Mouse (Mus musculus): ENCODE data around the gene Pou2f3. TPM values are rescaled to one million over a fixed set of nuclear protein-coding genes. Genes with fewer than 3 reads are reported as not detected.

The Pou2f3 gene
- polyA plus RNA-seq, 1 experiment from 2014 or later: not detected

DNA sequence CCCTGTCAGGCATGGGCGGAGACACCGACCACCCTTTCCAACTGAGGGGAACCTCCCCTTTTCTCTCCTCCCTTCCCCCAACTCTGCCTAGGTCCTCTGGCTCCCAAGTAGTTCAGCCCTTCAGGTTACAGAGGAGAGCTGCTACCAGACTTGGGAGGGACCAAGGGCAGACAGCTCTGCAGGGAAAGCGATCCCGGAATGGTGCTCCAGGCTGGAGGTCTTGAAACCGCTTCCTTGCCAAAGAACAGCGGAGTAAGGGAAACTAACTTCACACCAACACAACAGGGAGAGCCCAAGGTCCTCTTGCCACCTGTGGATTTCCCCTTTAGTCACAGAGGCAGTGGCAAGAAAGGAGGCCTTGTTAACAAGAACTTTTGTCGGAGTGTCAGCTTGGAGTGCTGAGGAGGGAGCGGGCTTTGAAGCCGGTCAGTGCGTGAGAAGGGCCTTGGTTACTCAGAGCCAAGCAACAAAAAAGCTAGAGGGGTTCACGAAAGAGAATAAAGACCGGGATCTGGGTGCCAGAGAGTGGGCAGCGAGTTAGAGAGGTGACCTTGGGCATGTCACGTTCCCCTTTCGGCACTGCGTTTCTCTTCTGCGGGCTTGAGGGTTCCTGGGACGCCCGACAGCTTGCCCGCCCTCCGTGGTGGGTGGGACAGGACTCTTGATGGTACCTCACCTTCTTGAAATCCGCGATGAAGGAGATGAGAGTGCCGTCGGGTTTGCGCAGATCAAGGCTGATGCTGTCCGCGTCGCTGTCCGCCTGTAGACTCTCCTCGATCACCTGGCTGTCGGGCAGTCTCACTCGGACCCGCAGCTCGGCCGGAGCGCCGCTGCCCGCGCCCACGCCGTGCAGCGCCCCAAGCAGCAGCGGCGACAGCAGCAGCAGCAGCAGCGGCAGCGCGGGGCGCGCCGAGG lies 28.7 kb upstream of the Pou2f3 start:
- Histone ChIP-seq H3K36me3 (replicated peaks) (no peaks in the 10 kb centered on the region), H3K4me2 (peak overlapping the region; percentile 79), H3K9me3 (no peaks in the 10 kb centered on the region), H3K27ac (peak overlapping the region; percentile 68; the same call in 1 of the 2 replicates), H3K4me1 (peaks cover 18% of the 10 kb centered on the region), H3K4me3 (replicated peaks) (peak overlapping the region; percentile 69), H3K27me3 (peaks cover 26% of the 10 kb centered on the region), H3K9ac (peak overlapping the region; percentile 71)
- ATAC-seq (ENCODE audit: low FRiP score): 0 out of 2 replicates have a peak, but pooled peaks have one; percentile 45
- 1% methylated on average over 51 of the region's 51 CpGs for WGBS

DNA sequence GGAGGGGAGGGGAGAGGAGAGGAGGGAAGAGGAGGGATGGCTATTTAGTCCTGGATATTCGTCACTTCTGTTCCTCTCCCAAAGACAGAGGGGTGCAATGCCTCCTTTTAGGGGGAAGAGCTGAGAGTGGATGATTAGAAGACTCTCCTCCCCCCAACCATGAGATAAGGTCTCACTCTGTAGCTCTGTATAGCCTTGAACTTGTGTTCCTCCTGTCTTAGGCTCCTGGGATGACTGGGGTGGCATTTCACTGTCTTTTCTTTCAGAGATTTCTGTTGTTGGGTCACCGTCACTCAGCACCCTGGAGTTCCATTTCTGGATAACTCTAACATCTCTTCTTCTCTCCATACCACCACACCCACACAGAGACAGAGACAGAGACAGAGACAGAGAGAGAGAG lies 28.0 kb upstream of the Pou2f3 start:
- H3K9ac ChIP-seq: peak overlapping the region; percentile 71; the same call in 1 of the 2 replicates
- peaks cover 26% of the 10 kb centered on the region for H3K27me3 ChIP-seq
- H3K36me3 ChIP-seq (replicated peaks): no peaks in the 10 kb centered on the region
- 42% methylated on average over 2 of the region's 2 CpGs for whole genome bisulfite sequencing
- H3K4me3 ChIP-seq (replicated peaks): peak overlapping the region; percentile 69
- peak overlapping the region; percentile 79 for H3K4me2 ChIP-seq
- H3K4me1 ChIP-seq: peaks cover 18% of the 10 kb centered on the region
- no peak for ATAC-seq (ENCODE audit: low FRiP score)
- no peak overlapping the region for H3K27ac ChIP-seq
- H3K9me3 ChIP-seq: no peaks in the 10 kb centered on the region

DNA sequence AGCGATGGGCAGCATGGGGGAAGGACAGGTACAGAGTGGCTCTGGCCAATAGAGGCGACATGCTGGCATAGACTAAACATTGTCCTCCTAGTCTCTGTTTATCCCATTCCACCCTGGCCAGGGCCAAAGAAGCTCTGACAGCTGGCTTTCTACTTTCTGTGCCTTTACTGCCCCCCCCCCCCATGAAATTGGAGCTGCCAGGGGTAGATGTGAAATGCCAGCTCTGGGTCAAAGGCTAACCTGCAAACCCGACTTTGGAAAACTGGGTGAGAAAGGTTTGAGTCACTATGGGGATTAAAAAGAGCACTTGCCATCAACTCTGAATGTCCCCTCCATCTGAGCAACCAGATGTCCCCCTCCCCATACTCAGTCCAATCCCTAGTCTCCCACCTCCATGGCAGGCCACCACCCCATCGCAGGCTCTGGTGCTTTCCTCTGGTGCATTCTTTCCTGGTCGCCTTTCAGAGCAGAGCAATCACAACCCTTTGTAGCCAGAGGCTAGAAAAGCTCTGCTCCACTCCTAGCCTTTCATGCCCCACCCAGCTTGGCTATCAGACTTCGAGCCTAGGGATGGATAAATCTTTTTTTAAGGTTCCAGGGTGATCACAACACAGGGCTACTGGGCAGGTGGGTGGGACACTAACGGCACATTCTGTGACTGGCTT lies 27.1 kb upstream of the Pou2f3 start:
- Histone ChIP-seq H3K9ac (no peak overlapping the region), H3K9me3 (no peaks in the 10 kb centered on the region), H3K4me2 (0 out of 2 replicates have a peak overlapping the region, but pooled peaks have one; percentile 79), H3K27ac (no peak overlapping the region), H3K27me3 (peaks cover 26% of the 10 kb centered on the region), H3K4me3 (replicated peaks) (no peak overlapping the region), H3K36me3 (replicated peaks) (no peaks in the 10 kb centered on the region), H3K4me1 (peaks cover 24% of the 10 kb centered on the region)
- no peak for ATAC-seq (ENCODE audit: low FRiP score)
- WGBS: 42% methylated on average over 7 of the region's 7 CpGs

DNA sequence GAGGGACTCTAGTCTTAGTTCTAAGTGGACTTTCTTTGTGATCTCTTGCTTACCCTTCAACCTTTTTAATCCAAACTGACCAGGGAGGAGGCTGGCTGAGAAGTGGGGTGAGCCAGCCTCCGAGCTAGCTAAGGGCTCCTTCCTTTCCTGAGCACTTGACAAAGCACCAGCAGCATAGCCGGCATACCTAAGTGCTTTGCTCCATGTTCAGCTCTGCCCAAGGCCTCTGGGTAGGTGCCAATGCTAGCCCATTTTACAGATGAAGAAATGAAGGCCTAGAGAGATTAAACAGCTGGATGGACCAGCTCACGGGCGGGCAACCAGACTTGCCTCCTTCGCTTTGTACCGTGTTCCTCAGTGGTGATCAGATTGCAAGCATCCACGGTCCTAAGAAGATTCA lies 26.4 kb upstream of the Pou2f3 start:
- Histone ChIP-seq H3K36me3 (replicated peaks) (no peaks in the 10 kb centered on the region), H3K27ac (no peak overlapping the region), H3K9me3 (no peaks in the 10 kb centered on the region), H3K4me1 (peaks cover 31% of the 10 kb centered on the region), H3K4me3 (replicated peaks) (no peak overlapping the region), H3K27me3 (peaks cover 26% of the 10 kb centered on the region), H3K9ac (no peak overlapping the region), H3K4me2 (no peak overlapping the region)
- WGBS: 88% methylated on average over 7 of the region's 7 CpGs
- no peak for ATAC-seq (ENCODE audit: low FRiP score)

DNA sequence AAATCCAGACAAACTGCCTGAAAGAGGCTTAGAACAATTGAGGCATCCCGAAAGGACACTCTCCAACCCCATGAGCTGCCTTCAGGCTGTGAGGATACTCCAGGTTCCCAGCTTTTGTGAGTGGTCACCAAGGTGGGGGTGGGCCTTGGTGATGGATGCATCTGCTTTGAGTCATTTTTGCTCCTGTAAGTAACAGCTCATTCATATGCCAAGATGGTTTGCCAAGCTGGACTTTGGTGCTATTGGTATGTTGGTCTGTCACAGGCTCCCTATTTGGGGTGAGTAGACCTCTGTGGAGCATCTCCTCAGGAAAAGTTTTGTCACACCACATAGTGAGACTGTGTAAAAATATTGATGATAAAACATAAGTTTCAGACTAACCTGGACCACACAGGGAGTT lies 25.9 kb upstream of the Pou2f3 start:
- Histone ChIP-seq H3K36me3 (replicated peaks) (no peaks in the 10 kb centered on the region), H3K9ac (no peak overlapping the region), H3K4me3 (replicated peaks) (no peak overlapping the region), H3K9me3 (no peaks in the 10 kb centered on the region), H3K4me2 (no peak overlapping the region), H3K4me1 (peaks cover 32% of the 10 kb centered on the region), H3K27me3 (peaks cover 26% of the 10 kb centered on the region), H3K27ac (no peak overlapping the region)
- 77% methylated on average over 1 of the region's 1 CpGs for WGBS
- no peak for ATAC-seq (ENCODE audit: low FRiP score)

DNA sequence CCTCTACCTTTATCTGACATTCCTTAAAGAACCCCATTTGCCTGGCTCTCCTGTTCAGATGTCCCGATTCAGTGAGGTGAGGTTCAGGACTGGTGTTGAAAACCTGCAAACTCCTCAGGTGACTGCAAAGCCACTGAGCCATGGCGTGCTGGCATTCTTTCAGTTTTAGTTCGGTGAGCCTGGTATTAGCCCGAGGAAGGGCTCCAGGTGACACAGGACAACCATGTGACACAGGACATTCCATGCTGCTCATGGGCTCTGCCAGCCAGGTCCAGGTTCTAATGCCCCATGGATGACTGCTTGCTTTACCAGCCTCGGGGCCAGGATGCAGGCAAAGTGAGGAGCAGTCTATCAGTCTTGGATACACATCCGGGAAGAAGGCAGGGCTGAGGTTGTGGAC lies 25.2 kb upstream of the Pou2f3 start:
- WGBS: 88% methylated on average over 6 of the region's 6 CpGs
- Histone ChIP-seq H3K9ac (no peak overlapping the region), H3K27me3 (peaks cover 26% of the 10 kb centered on the region), H3K36me3 (replicated peaks) (no peaks in the 10 kb centered on the region), H3K9me3 (no peaks in the 10 kb centered on the region), H3K4me1 (peaks cover 29% of the 10 kb centered on the region), H3K4me2 (no peak overlapping the region), H3K27ac (no peak overlapping the region), H3K4me3 (replicated peaks) (no peak overlapping the region)
- ATAC-seq (ENCODE audit: low FRiP score): no peak

DNA sequence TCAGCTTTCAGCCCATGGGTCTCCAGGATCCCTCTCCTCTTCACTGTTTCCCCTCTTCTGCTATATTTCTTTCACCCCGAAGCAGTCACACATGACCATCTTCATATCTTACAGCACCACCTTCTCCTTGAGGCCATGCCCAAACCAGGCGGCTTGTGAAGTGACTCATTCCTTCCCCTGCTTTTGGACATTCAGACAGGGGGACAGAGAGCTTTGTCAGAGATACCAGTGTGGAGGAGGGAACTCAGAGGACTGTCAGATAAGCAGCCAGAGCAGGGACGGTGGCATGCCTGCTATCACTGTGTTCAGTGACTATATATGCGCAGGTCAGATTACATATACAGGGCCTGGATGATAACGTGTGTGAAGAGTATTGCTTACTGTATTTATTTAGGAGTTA lies 24.3 kb upstream of the Pou2f3 start:
- Histone ChIP-seq H3K9ac (no peak overlapping the region), H3K36me3 (replicated peaks) (no peaks in the 10 kb centered on the region), H3K4me1 (peaks cover 22% of the 10 kb centered on the region), H3K27ac (no peak overlapping the region), H3K4me3 (replicated peaks) (no peak overlapping the region), H3K27me3 (peaks cover 25% of the 10 kb centered on the region), H3K4me2 (no peak overlapping the region), H3K9me3 (no peaks in the 10 kb centered on the region)
- 90% methylated on average over 5 of the region's 5 CpGs for WGBS
- ATAC-seq (ENCODE audit: low FRiP score): no peak

DNA sequence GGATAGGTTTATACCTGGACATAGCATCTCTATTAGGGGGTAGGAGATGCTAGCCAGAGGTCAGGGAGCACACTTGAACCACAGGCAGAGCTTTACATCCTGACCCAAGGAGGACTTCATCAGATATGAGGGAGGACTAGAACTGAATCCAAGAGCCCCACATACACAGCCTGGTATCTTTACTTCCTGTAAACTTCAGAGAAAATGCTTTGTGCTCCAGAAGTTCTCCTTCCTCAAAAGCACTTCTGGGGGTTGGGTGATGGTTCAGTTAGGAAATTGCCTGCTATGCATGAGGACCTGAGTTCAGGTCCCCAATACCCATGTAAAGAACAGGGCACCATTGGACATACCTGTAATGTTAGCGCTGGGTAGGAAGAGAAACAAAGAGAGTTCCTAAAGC lies 23.3 kb upstream of the Pou2f3 start:
- Histone ChIP-seq H3K4me3 (replicated peaks) (no peak overlapping the region), H3K4me1 (peaks cover 14% of the 10 kb centered on the region), H3K36me3 (replicated peaks) (no peaks in the 10 kb centered on the region), H3K27ac (no peak overlapping the region), H3K27me3 (peaks cover 16% of the 10 kb centered on the region), H3K9ac (no peak overlapping the region), H3K4me2 (no peak overlapping the region), H3K9me3 (no peaks in the 10 kb centered on the region)
- 93% methylated on average over 1 of the region's 1 CpGs for WGBS
- ATAC-seq (ENCODE audit: low FRiP score): no peak

DNA sequence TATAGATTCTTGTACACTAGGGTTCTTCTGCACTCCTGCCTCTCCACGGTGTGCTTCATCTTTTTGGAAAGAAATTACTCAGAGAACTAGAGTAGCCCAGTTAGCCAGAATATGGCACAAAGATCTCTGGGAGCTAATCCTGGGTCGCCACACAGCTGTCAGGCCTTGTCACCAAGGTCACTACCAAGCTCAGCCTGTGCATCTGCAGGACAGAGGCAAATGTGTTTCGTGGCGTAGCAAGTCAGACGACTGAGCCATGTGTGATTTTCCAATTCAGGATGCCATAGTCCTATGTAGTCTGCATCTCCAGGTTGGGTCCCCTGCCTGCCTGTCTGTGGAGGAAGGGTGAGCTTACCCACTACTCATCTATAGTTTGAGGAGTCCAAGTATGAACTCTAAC lies 22.9 kb upstream of the Pou2f3 start:
- Histone ChIP-seq H3K9ac (no peak overlapping the region), H3K36me3 (replicated peaks) (no peaks in the 10 kb centered on the region), H3K27ac (no peak overlapping the region), H3K4me3 (replicated peaks) (no peak overlapping the region), H3K4me1 (peaks cover 14% of the 10 kb centered on the region), H3K4me2 (no peak overlapping the region), H3K27me3 (peaks cover 11% of the 10 kb centered on the region), H3K9me3 (no peaks in the 10 kb centered on the region)
- ATAC-seq (ENCODE audit: low FRiP score): no peak
- 73% methylated on average over 5 of the region's 5 CpGs for whole genome bisulfite sequencing

DNA sequence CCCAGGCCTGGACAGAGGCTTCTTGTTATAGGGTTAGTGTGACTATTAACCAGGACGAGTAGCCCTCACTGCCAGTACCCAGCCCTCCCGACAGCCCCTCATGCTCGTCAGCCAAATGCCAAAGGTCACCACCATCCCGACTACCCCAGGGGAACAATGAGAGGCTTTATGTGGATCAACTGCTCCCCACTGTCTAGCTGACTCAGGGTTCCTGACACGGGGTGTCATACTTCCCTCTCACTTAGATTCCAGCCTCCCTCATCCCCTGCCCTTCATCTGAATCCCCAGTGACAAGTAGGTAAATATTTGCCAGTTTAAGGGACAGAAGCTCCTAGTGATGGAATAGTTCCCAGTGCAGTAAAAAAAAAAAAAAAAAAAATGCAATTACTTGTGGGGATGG lies 22.1 kb upstream of the Pou2f3 start:
- Histone ChIP-seq H3K36me3 (replicated peaks) (no peaks in the 10 kb centered on the region), H3K27me3 (peaks cover 3% of the 10 kb centered on the region; the same call in 1 of the 2 replicates), H3K27ac (no peak overlapping the region), H3K9ac (no peak overlapping the region), H3K9me3 (no peaks in the 10 kb centered on the region), H3K4me3 (replicated peaks) (no peak overlapping the region), H3K4me2 (no peak overlapping the region), H3K4me1 (peaks cover 14% of the 10 kb centered on the region)
- no peak for ATAC-seq (ENCODE audit: low FRiP score)
- WGBS: 11% methylated on average over 5 of the region's 5 CpGs

DNA sequence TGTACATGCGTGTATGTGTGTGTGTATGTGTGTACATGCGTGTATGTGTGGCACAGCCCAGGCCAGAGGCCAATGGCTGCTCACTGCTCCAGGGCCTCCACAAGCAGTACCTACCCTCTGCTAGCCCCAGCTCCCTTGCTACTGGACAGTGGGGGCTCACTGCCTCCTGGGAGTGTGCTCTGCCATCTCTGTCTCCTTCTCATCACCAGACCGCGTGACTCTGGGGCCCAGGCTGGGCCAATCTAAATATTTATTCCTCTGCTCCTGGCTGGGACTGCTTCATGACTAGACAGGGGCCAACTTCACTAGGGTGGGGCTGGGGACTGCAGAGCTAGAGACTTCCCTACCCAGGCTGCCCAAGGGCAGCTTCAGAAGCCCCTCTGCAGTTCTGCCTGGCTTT lies 21.6 kb upstream of the Pou2f3 start:
- Histone ChIP-seq H3K9ac (no peak overlapping the region), H3K4me1 (peaks cover 14% of the 10 kb centered on the region), H3K36me3 (replicated peaks) (no peaks in the 10 kb centered on the region), H3K4me2 (no peak overlapping the region), H3K4me3 (replicated peaks) (no peak overlapping the region), H3K27ac (no peak overlapping the region), H3K27me3 (no peaks in the 10 kb centered on the region), H3K9me3 (no peaks in the 10 kb centered on the region)
- 71% methylated on average over 4 of the region's 4 CpGs for WGBS
- no peak for ATAC-seq (ENCODE audit: low FRiP score)

DNA sequence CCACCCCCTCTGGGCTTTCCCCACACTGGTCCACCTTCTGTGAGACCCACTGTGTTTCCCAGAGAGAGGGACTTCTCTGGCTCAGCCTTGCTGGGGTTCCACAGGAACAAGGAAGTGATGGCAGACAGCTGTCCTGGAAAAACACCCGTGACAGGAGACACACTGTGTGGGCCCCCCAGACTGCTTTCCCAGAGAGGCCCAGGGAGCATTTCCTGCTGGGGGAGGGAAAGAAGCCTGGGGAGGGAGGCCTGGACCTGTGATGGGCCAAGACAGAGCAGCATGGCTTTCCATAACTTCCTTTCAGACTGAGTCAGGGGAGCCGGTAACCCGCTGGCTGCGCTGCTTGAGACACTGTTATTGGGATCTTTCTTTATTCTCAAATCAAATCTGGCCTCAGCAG lies 20.7 kb upstream of the Pou2f3 start:
- ATAC-seq (ENCODE audit: low FRiP score): no peak
- no peaks in the 10 kb centered on the region for H3K36me3 ChIP-seq (replicated peaks)

More for the DNA sequence above, 20.7 kb upstream of the Pou2f3 start:
- Histone ChIP-seq H3K27ac (peak overlapping the region; percentile 16; the same call in 1 of the 2 replicates), H3K9me3 (no peaks in the 10 kb centered on the region), H3K4me2 (no peak overlapping the region), H3K4me1 (peaks cover 14% of the 10 kb centered on the region), H3K27me3 (no peaks in the 10 kb centered on the region), H3K9ac (no peak overlapping the region), H3K4me3 (replicated peaks) (no peak overlapping the region)
- WGBS: 82% methylated on average over 4 of the region's 4 CpGs

Data from forebrain, embryonic 12.5 days (tissue).